Mouse (Mus musculus) ES-E14 (cell line): Measurements from ENCODE around the gene Arhgef9. TPM values are rescaled to one million over a fixed set of nuclear protein-coding genes. Genes with fewer than 3 reads are reported as not detected.

Experiments used
- DNase-seq: peaks from one replicate; pipeline ENCODE4 v3.0.0-alpha.2; 2013; ENCODE audit warnings: low read depth, low spot score
- H3K27ac ChIP-seq: 2 replicates; pipeline ENCODE4 v1.5.1; 2012; ENCODE audit warnings: low read depth, mild to moderate bottlenecking, low read length, moderate library complexity, mixed read lengths; ENCODE audit not compliant: poor library complexity, insufficient read depth, severe bottlenecking
- H3K36me3 ChIP-seq: 2 replicates; pipeline ENCODE4 v1.6.1; 2012; ENCODE audit warnings: mild to moderate bottlenecking, low read length, moderate library complexity, mixed read lengths; ENCODE audit not compliant: control insufficient read depth, poor library complexity, insufficient read depth, severe bottlenecking
- H3K4me1 ChIP-seq, 2 experiments: fragments of 150-350 bp in 1 of 2; sonication (generic) in 1 of 2; 2 replicates each; pipeline ENCODE4 v1.6.1; 2012; ENCODE audit warnings: low read length in 2 of 2, mild to moderate bottlenecking in 1 of 2, mixed read lengths in 1 of 2; ENCODE audit not compliant: control insufficient read depth in 2 of 2, insufficient read depth in 2 of 2, poor library complexity in 1 of 2
- H3K4me3 ChIP-seq, 2 experiments: fragments of 150-350 bp in 1 of 2; sonication (generic) in 1 of 2; 2 replicates each; pipeline ENCODE4 v1.5.1; 2012; ENCODE audit warnings: low read length in 2 of 2, low read depth in 1 of 2, mild to moderate bottlenecking in 1 of 2, mixed read lengths in 1 of 2; ENCODE audit not compliant: insufficient read depth in 1 of 2, poor library complexity in 1 of 2, severe bottlenecking in 1 of 2
- H3K9ac ChIP-seq: 2 replicates; pipeline ENCODE4 v1.6.1; 2012; ENCODE audit warnings: low read depth, mild to moderate bottlenecking, low read length, mixed read lengths; ENCODE audit not compliant: poor library complexity, insufficient read depth, severe bottlenecking
- H3K9me3 ChIP-seq: fragments of 150-350 bp; sonication (generic); 2 replicates; pipeline ENCODE4 v1.6.1; 2012; ENCODE audit warnings: low read depth, mild to moderate bottlenecking, low read length; ENCODE audit not compliant: control insufficient read depth, insufficient read depth
- CHD2 ChIP-seq: IDR thresholded peaks from 2 replicates; pipeline ENCODE4 v1.6.1; 2014; ENCODE audit warnings: mild to moderate bottlenecking, low read depth, low read length, inconsistent platforms
- HCFC1 ChIP-seq: IDR thresholded peaks from 2 replicates; pipeline ENCODE4 v1.6.1; 2012; ENCODE audit warnings: low read length, inconsistent platforms, borderline replicate concordance; ENCODE audit not compliant: insufficient read depth
- MAFK ChIP-seq: IDR thresholded peaks from 2 replicates; pipeline ENCODE4 v1.6.1; 2014; ENCODE audit warnings: mild to moderate bottlenecking, low read depth, low read length, inconsistent platforms; ENCODE audit not compliant: insufficient read depth
- ZC3H11A ChIP-seq: IDR thresholded peaks from 2 replicates; pipeline ENCODE4 v1.6.1; 2012; ENCODE audit warnings: low read depth, mild to moderate bottlenecking, inconsistent platforms, low read length, borderline replicate concordance
- ZNF384 ChIP-seq: IDR thresholded peaks from 2 replicates; pipeline ENCODE4 v1.6.1; 2012; ENCODE audit warnings: low read depth, low read length, inconsistent platforms
- in situ Hi-C, 2 experiments: fragments of 600-800 bp; cut with MboI; formaldehyde crosslinking; loops; one replicate each; pipeline ENCODE4 v1.15.1; 2025; ENCODE audit warnings: low sequenced_read_pairs in 2 of 2, inconsistent platforms in 1 of 2; ENCODE audit not compliant: unreplicated experiment in 2 of 2
- total RNA-seq: library from RNA; depleted of rRNA; stranded (reverse); fragments of 300-350 nt; gene quantifications from 2 replicates; pipeline ENCODE4 v1.2.3, GENCODE M21; 2012

Arhgef9 gene
- total RNA-seq, 1 experiment = 2.6 TPM

GRCm38 (mm10) chrX:95138636-95139035 is 58.0 kb downstream of the Arhgef9 start:
- no peaks in the 10 kb centered on the region for H3K4me1 ChIP-seq
- H3K36me3 ChIP-seq = no peaks in the 10 kb centered on the region
- H3K4me3 ChIP-seq = no peak overlapping the region
- no peak overlapping the region for H3K27ac ChIP-seq
- TF ChIP-seq CHD2 (no peak), ZNF384 (no peak), ZC3H11A (no peak), MAFK (no peak), HCFC1 (no peak)
- in situ Hi-C loops = no loop called here
- no peak overlapping the region for H3K9ac ChIP-seq
- no peaks in the 10 kb centered on the region for H3K9me3 ChIP-seq
- no peak for DNase-seq

GRCm38 (mm10) chrX:95133502-95133901 is 63.2 kb downstream of the Arhgef9 start:
- H3K4me1 ChIP-seq = no peaks in the 10 kb centered on the region
- TF ChIP-seq ZC3H11A = no peak
- TF ChIP-seq HCFC1 = no peak
- no peak for TF ChIP-seq CHD2
- in situ Hi-C loops = no loop called here
- no peak overlapping the region for H3K27ac ChIP-seq
- no peaks in the 10 kb centered on the region for H3K9me3 ChIP-seq
- H3K4me3 ChIP-seq = no peak overlapping the region
- no peak overlapping the region for H3K9ac ChIP-seq
- no peaks in the 10 kb centered on the region for H3K36me3 ChIP-seq
- DNase-seq = no peak

- no peaks in the 10 kb centered on the region for H3K4me1 ChIP-seq
- in situ Hi-C loops = no loop called here
Measured at GRCm38 (mm10) chrX:95132996-95133395, 63.7 kb downstream of the Arhgef9 start.

GRCm38 (mm10) chrX:95131783-95132182 is 64.9 kb downstream of the Arhgef9 start:
- no peak for DNase-seq
- Histone ChIP-seq H3K9me3 (no peaks in the 10 kb centered on the region), H3K4me3 (no peak overlapping the region), H3K36me3 (no peaks in the 10 kb centered on the region), H3K9ac (no peak overlapping the region), H3K4me1 (no peaks in the 10 kb centered on the region), H3K27ac (no peak overlapping the region)
- in situ Hi-C loops = no loop called here
- no peak for TF ChIP-seq CHD2

More at GRCm38 (mm10) chrX:95132996-95133395, 63.7 kb downstream of the Arhgef9 start:
- no peaks in the 10 kb centered on the region for H3K36me3 ChIP-seq
- H3K9ac ChIP-seq = no peak overlapping the region
- no peak for DNase-seq
- TF ChIP-seq ZNF384 = no peak
- TF ChIP-seq HCFC1 = no peak
- TF ChIP-seq ZC3H11A = no peak
- TF ChIP-seq MAFK = no peak
- no peak for TF ChIP-seq CHD2
- H3K9me3 ChIP-seq = no peaks in the 10 kb centered on the region
- H3K4me3 ChIP-seq = no peak overlapping the region
- no peak overlapping the region for H3K27ac ChIP-seq

- TF ChIP-seq CHD2 = no peak
- TF ChIP-seq ZC3H11A = no peak
- H3K9ac ChIP-seq = no peak overlapping the region
- H3K36me3 ChIP-seq = no peaks in the 10 kb centered on the region
- DNase-seq = no peak
- H3K4me1 ChIP-seq = no peaks in the 10 kb centered on the region
- in situ Hi-C loops = no loop called here
- H3K9me3 ChIP-seq = no peaks in the 10 kb centered on the region
- no peak overlapping the region for H3K27ac ChIP-seq
- H3K4me3 ChIP-seq = no peak overlapping the region
Measured at GRCm38 (mm10) chrX:95123462-95123861, 73.2 kb downstream of the Arhgef9 start.
